Mouse (Mus musculus): ENCODE data around the gene Brat1.

DNA sequence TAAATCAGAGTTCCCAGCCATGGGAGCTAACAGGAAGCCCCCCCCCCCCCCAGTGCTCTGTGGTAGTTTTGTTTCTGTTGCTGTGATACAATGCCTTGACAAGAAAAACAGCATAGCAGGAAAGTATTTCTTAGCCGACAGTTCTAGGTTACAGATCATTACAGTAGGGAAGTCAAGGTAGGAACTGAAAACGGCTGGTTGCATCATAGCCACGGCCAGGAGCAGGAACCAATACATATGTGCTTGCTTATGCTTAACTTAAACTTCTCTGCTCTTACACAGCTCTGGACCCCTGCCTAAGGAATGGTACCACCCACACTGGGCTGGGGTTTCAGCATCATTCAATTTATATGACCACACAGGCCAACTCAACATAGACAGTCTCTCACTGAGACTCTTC, 28.5 kb downstream of the Brat1 start:
- TF ChIP-seq POLR2A (IDR thresholded peaks at IDR 0.05; ENCODE audit: borderline replicate concordance, insufficient read depth, low read length) (no peak), CTCF (IDR thresholded peaks at IDR 0.05; ENCODE audit: borderline replicate concordance, insufficient read depth, low read depth, low read length) (no peak)
